Mouse (Mus musculus) testis, adult 2 months (tissue): ENCODE data around the gene Auh.

Experiments used
- CTCF ChIP-seq: fragments of 200-500 bp; IDR thresholded peaks from 2 replicates; pipeline ENCODE4 v1.5.1; 2012; ENCODE audit warnings: low read depth, mild to moderate bottlenecking, inconsistent platforms, low read length, moderate library complexity; ENCODE audit not compliant: control insufficient read depth, insufficient read depth, insufficient replicate concordance
- POLR2A ChIP-seq: fragments of 200-500 bp; IDR thresholded peaks from 2 replicates; pipeline ENCODE4 v1.6.1; 2012; ENCODE audit warnings: low read depth, mild to moderate bottlenecking, inconsistent platforms, low read length, moderate library complexity; ENCODE audit not compliant: control insufficient read depth

DNA sequence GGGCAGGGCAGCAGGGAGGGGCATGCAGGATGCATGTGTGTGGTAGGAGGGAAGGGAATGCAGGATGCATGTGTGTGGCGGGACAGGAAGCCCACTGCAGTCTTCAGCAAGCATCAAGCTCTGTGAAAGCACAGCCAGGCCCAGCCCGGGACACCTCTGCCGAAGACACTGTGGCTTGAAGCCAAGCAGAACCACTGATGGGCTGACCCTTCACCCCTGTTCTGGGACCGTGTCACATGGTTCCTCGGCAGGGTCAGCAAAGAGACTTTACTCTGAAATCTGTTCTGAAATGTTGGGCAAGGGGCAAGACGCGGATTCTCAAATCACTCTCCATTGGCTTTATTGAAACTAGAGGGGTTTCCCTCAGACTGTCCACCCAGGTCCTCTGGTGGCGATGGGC lies 94.9 kb downstream of the Auh start:
- no peak for TF ChIP-seq POLR2A
- no peak for TF ChIP-seq CTCF
